Mouse (Mus musculus): ENCODE measurements at regions not wholly inside any gene's neighbourhood (a gene's known extent, or its start where the extent isn't known, plus 50 kb on each side); places are given as distances from the start of the nearest gene placed in this dataset.

DNA sequence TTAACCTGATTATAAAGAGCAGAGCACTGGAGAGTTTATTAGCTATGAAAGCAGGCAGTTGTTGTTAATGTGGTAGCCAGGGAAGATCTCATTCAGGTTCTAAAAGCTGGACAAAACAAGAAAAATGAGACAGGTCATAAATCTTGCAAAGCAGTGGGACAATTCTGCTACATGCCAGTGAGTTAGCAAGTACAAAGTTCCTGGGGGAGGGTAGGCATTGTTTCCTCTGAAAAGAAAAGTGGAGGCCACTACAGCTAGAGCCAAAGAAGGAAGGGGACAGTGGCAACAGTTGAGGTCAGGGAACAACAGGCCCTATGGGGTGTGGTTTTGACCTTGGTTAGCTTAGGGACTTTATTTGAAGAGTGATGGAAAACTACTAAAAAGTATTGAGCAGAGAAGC lies 364.2 kb downstream of the Hdgfl1 start:
- TF ChIP-seq CTCF (IDR thresholded peaks at IDR 0.05; ENCODE audit: borderline replicate concordance, extremely low read depth, insufficient read depth, insufficient read length) (no peak), POLR2A (IDR thresholded peaks at IDR 0.05; ENCODE audit: borderline replicate concordance, extremely low read depth, insufficient read depth, insufficient read length, poor library complexity, severe bottlenecking) (no peak)

Measured in brain, embryonic 14.5 days (tissue).